Mouse (Mus musculus): ENCODE measurements around the gene Crlf2. TPM values are rescaled to one million over a fixed set of nuclear protein-coding genes. Genes with fewer than 3 reads are reported as not detected.

The Crlf2 gene
- 13.6 and 14.1 TPM in 2 replicates for polyA plus RNA-seq (2015; fragmentation: Nextera tagmentation; extraction: Ambion mirVana)

- H3K4me3 ChIP-seq (replicated peaks): peak within 1 kb of the TSS; percentile 79
- H3K4me2 ChIP-seq: peak within 1 kb of the TSS; percentile 69
- no peaks in the 10 kb centered on the region for H3K27me3 ChIP-seq
- peak within 1 kb of the TSS; percentile 55 for H3K9ac ChIP-seq
- no peaks in the 10 kb centered on the region for H3K4me1 ChIP-seq
- H3K9me3 ChIP-seq (replicated peaks): peaks cover 27% of the 10 kb centered on the region
- peak within 1 kb of the TSS; percentile 98 for H3K27ac ChIP-seq
- under 1% methylated on average over 51 of the region's 73 CpGs for WGBS
- ATAC-seq (replicated peaks; ENCODE audit: low FRiP score): peak; percentile 73
- H3K36me3 ChIP-seq: peaks cover 25% of the 10 kb centered on the region
Measured at GRCm38 (mm10) chr5:109558404-109559160, at the start of gene Crlf2. TSS of gene Crlf2 (minus strand) at chr5:109558993.

GRCm38 (mm10) chr5:109602585-109602984 lies 43.8 kb upstream of the Crlf2 start:
- Histone ChIP-seq H3K36me3 (no peaks in the 10 kb centered on the region), H3K4me1 (no peaks in the 10 kb centered on the region), H3K27me3 (no peaks in the 10 kb centered on the region), H3K9me3 (replicated peaks) (no peaks in the 10 kb centered on the region), H3K9ac (no peak overlapping the region), H3K4me2 (no peak overlapping the region), H3K4me3 (replicated peaks) (no peak overlapping the region), H3K27ac (no peak overlapping the region)
- ATAC-seq (replicated peaks; ENCODE audit: low FRiP score): peak; percentile 62; the same call in 1 of the 2 replicates
- WGBS: 36% methylated on average over 1 of the region's 1 CpGs

GRCm38 (mm10) chr5:109601080-109601479 lies 42.3 kb upstream of the Crlf2 start:
- ATAC-seq (replicated peaks; ENCODE audit: low FRiP score): peak; percentile 52; the same call in 1 of the 2 replicates
- 10% methylated on average over 3 of the region's 3 CpGs for WGBS
- H3K4me3 ChIP-seq (replicated peaks): no peak overlapping the region

GRCm38 (mm10) chr5:109598876-109599275 lies 40.1 kb upstream of the Crlf2 start:
- Histone ChIP-seq H3K27ac (no peak overlapping the region), H3K4me1 (no peaks in the 10 kb centered on the region), H3K9ac (no peak overlapping the region), H3K9me3 (replicated peaks) (no peaks in the 10 kb centered on the region), H3K27me3 (no peaks in the 10 kb centered on the region), H3K4me3 (replicated peaks) (no peak overlapping the region), H3K4me2 (no peak overlapping the region), H3K36me3 (no peaks in the 10 kb centered on the region)
- ATAC-seq (replicated peaks; ENCODE audit: low FRiP score): no peak

More at GRCm38 (mm10) chr5:109601080-109601479, 42.3 kb upstream of the Crlf2 start:
- no peaks in the 10 kb centered on the region for H3K27me3 ChIP-seq
- no peaks in the 10 kb centered on the region for H3K36me3 ChIP-seq
- H3K9ac ChIP-seq: no peak overlapping the region
- H3K4me2 ChIP-seq: no peak overlapping the region
- H3K4me1 ChIP-seq: no peaks in the 10 kb centered on the region
- H3K27ac ChIP-seq: no peak overlapping the region
- no peaks in the 10 kb centered on the region for H3K9me3 ChIP-seq (replicated peaks)

GRCm38 (mm10) chr5:109596647-109597046 lies 37.9 kb upstream of the Crlf2 start:
- ATAC-seq (replicated peaks; ENCODE audit: low FRiP score): no peak
- 30% methylated on average over 5 of the region's 5 CpGs for WGBS
- no peaks in the 10 kb centered on the region for H3K27me3 ChIP-seq

GRCm38 (mm10) chr5:109562829-109563228 lies 4.0 kb upstream of the Crlf2 start:
- no peak for ATAC-seq (replicated peaks; ENCODE audit: low FRiP score)
- Histone ChIP-seq H3K27ac (no peak overlapping the region), H3K4me1 (no peaks in the 10 kb centered on the region), H3K4me2 (no peak overlapping the region), H3K27me3 (no peaks in the 10 kb centered on the region), H3K36me3 (no peaks in the 10 kb centered on the region), H3K9me3 (replicated peaks) (no peaks in the 10 kb centered on the region), H3K4me3 (replicated peaks) (no peak overlapping the region), H3K9ac (no peak overlapping the region)
- WGBS: 61% methylated on average over 2 of the region's 2 CpGs

More at GRCm38 (mm10) chr5:109596647-109597046, 37.9 kb upstream of the Crlf2 start:
- no peaks in the 10 kb centered on the region for H3K4me1 ChIP-seq
- no peaks in the 10 kb centered on the region for H3K9me3 ChIP-seq (replicated peaks)
- no peak overlapping the region for H3K9ac ChIP-seq
- no peak overlapping the region for H3K4me2 ChIP-seq
- no peaks in the 10 kb centered on the region for H3K36me3 ChIP-seq
- no peak overlapping the region for H3K4me3 ChIP-seq (replicated peaks)
- H3K27ac ChIP-seq: no peak overlapping the region

GRCm38 (mm10) chr5:109559191-109559590 lies 398 bp upstream of the Crlf2 start:
- Histone ChIP-seq H3K4me1 (no peaks in the 10 kb centered on the region), H3K27me3 (no peaks in the 10 kb centered on the region), H3K9me3 (replicated peaks) (peaks cover 25% of the 10 kb centered on the region), H3K4me3 (replicated peaks) (peak overlapping the region; percentile 79), H3K4me2 (peak overlapping the region; percentile 69), H3K27ac (peak overlapping the region; percentile 98), H3K36me3 (peaks cover 22% of the 10 kb centered on the region), H3K9ac (no peak overlapping the region)
- 21% methylated on average over 6 of the region's 6 CpGs for WGBS
- no peak for ATAC-seq (replicated peaks; ENCODE audit: low FRiP score)

- no peak for ATAC-seq (replicated peaks; ENCODE audit: low FRiP score)
- H3K9me3 ChIP-seq (replicated peaks): peaks cover 33% of the 10 kb centered on the region
- peaks cover 25% of the 10 kb centered on the region for H3K36me3 ChIP-seq
- H3K9ac ChIP-seq: peak overlapping the region; percentile 21; the same call in 1 of the 2 replicates
- no peaks in the 10 kb centered on the region for H3K27me3 ChIP-seq
- 0% methylated on average over 9 of the region's 9 CpGs for WGBS
- no peaks in the 10 kb centered on the region for H3K4me1 ChIP-seq
- H3K27ac ChIP-seq: peak overlapping the region; percentile 98
- peak overlapping the region; percentile 79 for H3K4me3 ChIP-seq (replicated peaks)
- peak overlapping the region; percentile 69 for H3K4me2 ChIP-seq
Measured at GRCm38 (mm10) chr5:109558123-109558403, 730 bp downstream of the Crlf2 start.

- peak overlapping the region; percentile 21; the same call in 1 of the 2 replicates for H3K9ac ChIP-seq
Measured at GRCm38 (mm10) chr5:109557321-109558122, 1.3 kb downstream of the Crlf2 start.

GRCm38 (mm10) chr5:109556591-109557320 lies 2.0 kb downstream of the Crlf2 start:
- Histone ChIP-seq H3K27me3 (no peaks in the 10 kb centered on the region), H3K4me3 (replicated peaks) (peak overlapping the region; percentile 79), H3K9me3 (replicated peaks) (peaks cover 43% of the 10 kb centered on the region), H3K4me2 (peak overlapping the region; percentile 69), H3K36me3 (peaks cover 25% of the 10 kb centered on the region), H3K4me1 (no peaks in the 10 kb centered on the region), H3K27ac (peak overlapping the region; percentile 98), H3K9ac (no peak overlapping the region)
- peak; percentile 67 for ATAC-seq (replicated peaks; ENCODE audit: low FRiP score)
- 7% methylated on average over 39 of the region's 40 CpGs for WGBS

More at GRCm38 (mm10) chr5:109557321-109558122, 1.3 kb downstream of the Crlf2 start:
- peak; percentile 84 for ATAC-seq (replicated peaks; ENCODE audit: low FRiP score)
- H3K36me3 ChIP-seq: peaks cover 25% of the 10 kb centered on the region
- peaks cover 38% of the 10 kb centered on the region for H3K9me3 ChIP-seq (replicated peaks)
- peak overlapping the region; percentile 69 for H3K4me2 ChIP-seq
- peak overlapping the region; percentile 79 for H3K4me3 ChIP-seq (replicated peaks)
- peak overlapping the region; percentile 98 for H3K27ac ChIP-seq
- no peaks in the 10 kb centered on the region for H3K4me1 ChIP-seq
- under 1% methylated on average over 35 of the region's 35 CpGs for WGBS
- H3K27me3 ChIP-seq: no peaks in the 10 kb centered on the region

GRCm38 (mm10) chr5:109555676-109556571 lies 2.9 kb downstream of the Crlf2 start:
- Histone ChIP-seq H3K9me3 (replicated peaks) (peaks cover 51% of the 10 kb centered on the region), H3K9ac (no peak overlapping the region), H3K36me3 (peaks cover 33% of the 10 kb centered on the region), H3K4me2 (peak overlapping the region; percentile 69), H3K27ac (peak overlapping the region; percentile 98), H3K27me3 (no peaks in the 10 kb centered on the region), H3K4me1 (no peaks in the 10 kb centered on the region), H3K4me3 (replicated peaks) (peak overlapping the region; percentile 79)
- ATAC-seq (replicated peaks; ENCODE audit: low FRiP score): no peak
- 80% methylated on average over 54 of the region's 54 CpGs for WGBS

All from kidney, embryonic 15.5 days (tissue).